Mouse (Mus musculus) small intestine, adult 2 months (tissue): ENCODE measurements around the gene Atp6v1g2. TPM values are rescaled to one million over a fixed set of nuclear protein-coding genes. Genes with fewer than 3 reads are reported as not detected.

Experiments used
- H3K27ac ChIP-seq: fragments of 200-500 bp; 2 replicates; pipeline ENCODE4 v1.5.1; 2012; ENCODE audit warnings: low read depth, low read length, control low read depth, inconsistent platforms; ENCODE audit not compliant: insufficient read depth
- H3K27me3 ChIP-seq: fragments of 200-500 bp; 2 replicates; pipeline ENCODE4 v1.6.1; 2012; ENCODE audit warnings: mild to moderate bottlenecking, moderate library complexity, low read length, inconsistent platforms; ENCODE audit not compliant: control insufficient read depth, insufficient read depth
- H3K36me3 ChIP-seq: fragments of 200-500 bp; 2 replicates; pipeline ENCODE4 v1.6.1; 2012; ENCODE audit warnings: mild to moderate bottlenecking, low read length, control low read depth, inconsistent platforms; ENCODE audit not compliant: control insufficient read depth, insufficient read depth
- H3K4me1 ChIP-seq: fragments of 200-500 bp; 2 replicates; pipeline ENCODE4 v1.6.1; 2012; ENCODE audit warnings: low read length, inconsistent platforms, mixed read lengths; ENCODE audit not compliant: control insufficient read depth, insufficient read depth, insufficient read length
- H3K4me3 ChIP-seq: fragments of 200-500 bp; 2 replicates; pipeline ENCODE4 v1.5.1; 2012; ENCODE audit warnings: low read depth, mild to moderate bottlenecking, control low read depth, inconsistent platforms, low read length, moderate library complexity
- CTCF ChIP-seq: fragments of 200-500 bp; IDR thresholded peaks from 2 replicates; pipeline ENCODE4 v1.5.1; 2012; ENCODE audit warnings: low read depth, mild to moderate bottlenecking, control low read depth, inconsistent platforms, low read length, moderate library complexity, mixed read lengths; ENCODE audit not compliant: insufficient replicate concordance, insufficient read length; ENCODE audit errors: extremely low read depth
- POLR2A ChIP-seq: fragments of 200-500 bp; IDR thresholded peaks from 2 replicates; pipeline ENCODE4 v1.6.1; 2012; ENCODE audit warnings: low read depth, mild to moderate bottlenecking, control low read depth, inconsistent platforms, low read length, moderate library complexity
- WGBS: fragments of 180-500 bp; shearing (Covaris S2); methylation state at CpG from one replicate; pipeline ENCODE4 v1.1.7; 2018; 5-methylcytosine and 5-hydroxymethylcytosine counted together
- polyA plus RNA-seq: library from polyadenylated mRNA; depleted of rRNA; stranded (reverse); fragments of >200 nt; gene quantifications from 2 replicates; pipeline ENCODE4 v1.2.3, GENCODE M21; 2012; rRNA removed

Atp6v1g2 gene
- polyA plus RNA-seq, 1 experiment = 2.8 TPM

DNA sequence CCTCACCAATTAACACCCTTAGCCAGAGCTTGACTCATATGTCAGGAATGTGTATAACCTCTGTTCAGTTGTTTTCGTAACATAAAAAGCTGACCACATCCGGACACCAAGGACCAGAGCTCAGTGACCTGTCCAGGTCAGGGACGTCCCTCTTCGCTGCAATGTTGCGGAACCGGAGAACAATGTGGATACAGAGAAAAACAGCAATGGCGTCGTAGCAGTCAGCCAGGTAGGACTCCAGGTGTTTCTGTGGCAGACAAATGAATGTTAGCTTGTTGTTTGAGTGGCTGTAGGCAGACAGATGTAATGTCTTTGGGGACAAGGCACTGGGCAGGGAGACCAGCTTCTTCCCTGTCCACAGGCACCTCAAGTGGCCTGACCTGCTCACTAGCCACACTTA is 44.6 kb downstream of the Atp6v1g2 start:
- TF ChIP-seq CTCF (no peak), POLR2A (no peak)
- 84% methylated on average over 8 of the region's 8 CpGs for WGBS

DNA sequence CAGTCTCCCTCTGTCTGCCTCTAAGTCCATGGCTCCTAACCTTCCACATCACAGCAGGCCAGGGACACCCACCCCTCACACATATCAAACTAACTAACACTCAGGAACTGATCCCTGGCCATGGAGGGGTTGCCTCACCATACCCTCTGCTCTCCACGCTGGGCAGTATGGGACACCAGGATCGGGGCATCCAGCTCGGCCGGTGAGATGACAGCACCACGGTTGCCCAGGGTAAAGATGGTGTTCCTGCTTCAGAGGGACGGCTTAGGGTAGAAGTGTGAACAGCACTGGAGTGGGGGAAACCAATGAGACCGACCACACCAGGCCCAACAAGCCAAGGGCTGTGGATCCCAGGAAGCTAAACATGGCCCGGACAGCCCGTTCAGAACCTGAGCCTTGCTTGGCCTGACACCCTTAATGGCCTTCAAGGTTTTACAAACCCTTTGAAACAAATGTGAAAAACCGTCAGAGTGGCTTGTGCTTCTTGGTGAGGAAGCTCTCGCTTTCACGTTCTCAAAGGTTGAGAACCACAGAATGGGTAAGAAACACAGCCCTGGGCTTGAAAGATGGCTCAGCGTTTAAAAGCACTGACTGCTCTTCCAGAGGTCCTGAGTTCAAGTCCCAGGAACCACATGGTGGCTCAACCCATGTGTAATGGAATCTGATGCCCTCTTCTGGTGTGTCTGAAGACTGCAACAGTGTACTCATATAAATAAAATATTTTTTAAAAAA is 45.7 kb downstream of the Atp6v1g2 start:
- H3K27ac ChIP-seq = no peak overlapping the region
- 85% methylated on average over 13 of the region's 13 CpGs for WGBS
- H3K4me1 ChIP-seq = peaks cover 6% of the 10 kb centered on the region; the same call in 1 of the 2 replicates
- TF ChIP-seq POLR2A (no peak), CTCF (no peak)
- no peaks in the 10 kb centered on the region for H3K27me3 ChIP-seq
- no peak overlapping the region for H3K4me3 ChIP-seq
- no peaks in the 10 kb centered on the region for H3K36me3 ChIP-seq

More for the DNA sequence above, 44.6 kb downstream of the Atp6v1g2 start:
- Histone ChIP-seq H3K4me1 (peaks cover 6% of the 10 kb centered on the region; the same call in 1 of the 2 replicates), H3K36me3 (no peaks in the 10 kb centered on the region), H3K4me3 (no peak overlapping the region), H3K27me3 (no peaks in the 10 kb centered on the region), H3K27ac (no peak overlapping the region)

DNA sequence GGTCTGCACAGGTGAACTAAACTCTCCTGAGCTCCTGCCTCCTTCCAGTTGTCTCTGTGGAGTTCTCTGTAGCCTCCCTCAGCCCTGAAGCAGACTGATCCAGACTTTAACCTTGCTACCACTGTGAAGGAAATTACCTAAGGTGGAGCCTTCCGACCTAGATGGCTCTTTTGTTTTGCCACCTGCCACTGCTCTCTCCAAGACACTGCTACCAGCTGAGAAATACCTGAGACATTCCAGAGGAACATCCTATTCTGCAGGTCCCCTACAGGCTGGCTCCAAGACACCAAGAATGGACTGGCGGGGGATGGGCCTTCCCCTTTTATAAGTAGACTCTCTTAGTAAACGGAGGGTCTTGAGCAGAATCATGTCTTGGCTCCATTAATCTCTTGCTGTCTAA is 46.8 kb downstream of the Atp6v1g2 start:
- 57% methylated on average over 3 of the region's 3 CpGs for WGBS
- no peaks in the 10 kb centered on the region for H3K27me3 ChIP-seq
- peaks cover 6% of the 10 kb centered on the region; the same call in 1 of the 2 replicates for H3K4me1 ChIP-seq
- no peaks in the 10 kb centered on the region for H3K36me3 ChIP-seq
- H3K27ac ChIP-seq = no peak overlapping the region
- TF ChIP-seq POLR2A (no peak), CTCF (no peak)
- H3K4me3 ChIP-seq = no peak overlapping the region

DNA sequence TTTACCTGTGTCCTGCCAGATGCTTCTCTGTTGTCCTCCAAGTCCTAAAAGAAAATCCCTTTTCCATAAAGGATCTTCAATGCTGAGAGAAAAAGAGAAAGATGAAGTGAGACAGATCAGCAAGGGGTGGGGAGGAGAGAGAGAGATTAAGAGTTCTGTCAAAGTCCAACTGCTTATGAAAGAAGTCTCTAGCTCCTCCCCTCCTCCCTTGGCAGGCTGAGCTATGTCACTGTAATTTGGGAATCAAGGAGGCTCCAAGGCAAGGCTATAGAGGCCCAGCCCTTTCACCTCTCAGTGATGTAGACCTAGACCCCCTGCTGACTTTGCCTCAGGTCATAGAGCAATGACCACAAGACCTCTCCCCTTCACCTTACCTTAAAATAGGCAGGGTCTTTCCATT is 52.0 kb downstream of the Atp6v1g2 start:
- Histone ChIP-seq H3K4me1 (0 out of 2 replicates have a peak, but pooled peaks cover 2% of the 10 kb centered on the region), H3K27ac (no peak overlapping the region), H3K4me3 (no peak overlapping the region), H3K36me3 (no peaks in the 10 kb centered on the region), H3K27me3 (no peaks in the 10 kb centered on the region)
- TF ChIP-seq CTCF = no peak; the same call in 1 of the 2 replicates
- TF ChIP-seq POLR2A = no peak

Other genes with a start within 250 kb of the Atp6v1g2 start
- 123 and 182 TPM in 2 replicates for gene Vars, start 232.7 kb upstream of the Atp6v1g2 start, polyA plus RNA-seq
- 0.82 and 1.2 TPM in 2 replicates for gene Vwa7, start 217.1 kb upstream of the Atp6v1g2 start, polyA plus RNA-seq
- gene Sapcd1, start 205.6 kb upstream of the Atp6v1g2 start, polyA plus RNA-seq = 0.87 and 1.0 TPM in 2 replicates
- 2.2 and 2.3 TPM in 2 replicates for gene Msh5, start 186.9 kb upstream of the Atp6v1g2 start, polyA plus RNA-seq
- 134 and 219 TPM in 2 replicates for gene Clic1, start 183.7 kb upstream of the Atp6v1g2 start, polyA plus RNA-seq
- 8.5 and 14.5 TPM in 2 replicates for gene Ddah2, start 174.6 kb upstream of the Atp6v1g2 start, polyA plus RNA-seq
- gene Ly6g6c, start 168.3 kb upstream of the Atp6v1g2 start, polyA plus RNA-seq = 9.3 and 9.9 TPM in 2 replicates
- gene Mpig6b, start 167.5 kb upstream of the Atp6v1g2 start, polyA plus RNA-seq = 0.28 and 0.39 TPM in 2 replicates
- gene Ly6g6e, start 156.8 kb upstream of the Atp6v1g2 start, polyA plus RNA-seq = 1.3 and 19.4 TPM in 2 replicates
- gene Ly6g6d, start 155.6 kb upstream of the Atp6v1g2 start, polyA plus RNA-seq = 7.2 and 10.7 TPM in 2 replicates
- gene Ly6g6f, start 148.1 kb upstream of the Atp6v1g2 start, polyA plus RNA-seq = 1.2 and 3.8 TPM in 2 replicates
- gene Abhd16a, start 144.4 kb upstream of the Atp6v1g2 start, polyA plus RNA-seq = 114 and 183 TPM in 2 replicates
- not detected in 2 replicates for gene Ly6g5c, start 125.4 kb upstream of the Atp6v1g2 start, polyA plus RNA-seq
- gene Ly6g5b, start 118.2 kb upstream of the Atp6v1g2 start, polyA plus RNA-seq = 0.76 and 1.4 TPM in 2 replicates
- gene Gpank1, start 112.2 kb upstream of the Atp6v1g2 start, polyA plus RNA-seq = 10.5 and 25.3 TPM in 2 replicates
- gene Csnk2b, start 111.6 kb upstream of the Atp6v1g2 start, polyA plus RNA-seq = 226 and 448 TPM in 2 replicates
- gene D17H6S53E, start 107.3 kb upstream of the Atp6v1g2 start, polyA plus RNA-seq = 6.9 and 16.2 TPM in 2 replicates
- 0.15 and 0.25 TPM in 2 replicates for gene Apom, start 101.6 kb upstream of the Atp6v1g2 start, polyA plus RNA-seq
- gene Bag6, start 98.5 kb upstream of the Atp6v1g2 start, polyA plus RNA-seq = 93.6 and 184 TPM in 2 replicates
- gene Prrc2a, start 68.8 kb upstream of the Atp6v1g2 start, polyA plus RNA-seq = 177 and 352 TPM in 2 replicates
- gene Aif1, start 57.6 kb upstream of the Atp6v1g2 start, polyA plus RNA-seq = 0.36 and 1.6 TPM in 2 replicates
- gene Lst1, start 45.2 kb upstream of the Atp6v1g2 start, polyA plus RNA-seq = 11.5 and 18.8 TPM in 2 replicates
- gene Ltb, start 39.2 kb upstream of the Atp6v1g2 start, polyA plus RNA-seq = 26.2 and 32.9 TPM in 2 replicates
- 0.94 and 1.8 TPM in 2 replicates for gene Tnf, start 31.7 kb upstream of the Atp6v1g2 start, polyA plus RNA-seq
- 0.47 and 0.66 TPM in 2 replicates for gene Lta, start 28.3 kb upstream of the Atp6v1g2 start, polyA plus RNA-seq
- 0.22 TPM in 1 of 2 replicates, not detected in the other for gene Gm16181, start 12.8 kb upstream of the Atp6v1g2 start, polyA plus RNA-seq
- 13.7 and 36.3 TPM in 2 replicates for gene Nfkbil1, start 2.1 kb downstream of the Atp6v1g2 start, polyA plus RNA-seq
- gene Ddx39b, start 8.1 kb downstream of the Atp6v1g2 start, polyA plus RNA-seq = 95.6 and 194 TPM in 2 replicates
- 776 and 1,546 TPM in 2 replicates for gene H2-D1, start 29.1 kb downstream of the Atp6v1g2 start, polyA plus RNA-seq
- gene H2-Q1, start 86.7 kb downstream of the Atp6v1g2 start, polyA plus RNA-seq = 36.3 and 83.4 TPM in 2 replicates
- gene H2-Q2, start 108.6 kb downstream of the Atp6v1g2 start, polyA plus RNA-seq = 554 and 1,052 TPM in 2 replicates
- gene H2-Q4, start 146.0 kb downstream of the Atp6v1g2 start, polyA plus RNA-seq = 60.9 and 159 TPM in 2 replicates
- 23.8 and 59.3 TPM in 2 replicates for gene H2-Q6, start 191.2 kb downstream of the Atp6v1g2 start, polyA plus RNA-seq
- 74.1 and 186 TPM in 2 replicates for gene H2-Q7, start 205.5 kb downstream of the Atp6v1g2 start, polyA plus RNA-seq
- gene H2-Q10, start 236.4 kb downstream of the Atp6v1g2 start, polyA plus RNA-seq = 8.5 and 12.0 TPM in 2 replicates